Mouse (Mus musculus) heart, embryonic 13.5 days (tissue): Measurements from ENCODE around the gene Sesn1. TPM values are rescaled to one million over a fixed set of nuclear protein-coding genes. Genes with fewer than 3 reads are reported as not detected.

Experiments used
- ATAC-seq: fragments of 200-750 bp; cut with Nextera tagmentation; 2 replicates; pipeline ENCODE4 v1.8.0; 2017; ENCODE audit warnings: moderate TSS enrichment; ENCODE audit not compliant: insufficient number of reproducible peaks, low FRiP score, low TSS enrichment; ENCODE audit errors: extremely low read depth
- H3K27ac ChIP-seq: fragments of 300-500 bp; sonication (generic); replicated peaks from 2 replicates; pipeline ENCODE4 v1.5.1; 2015; ENCODE audit warnings: moderate library complexity, mild to moderate bottlenecking, inconsistent platforms
- H3K27me3 ChIP-seq: fragments of 300-500 bp; sonication (generic); replicated peaks from 2 replicates; pipeline ENCODE4 v1.6.1; 2015; ENCODE audit warnings: mild to moderate bottlenecking, inconsistent platforms
- H3K36me3 ChIP-seq: fragments of 300-500 bp; sonication (generic); 2 replicates; pipeline ENCODE4 v1.6.1; 2015; ENCODE audit warnings: mild to moderate bottlenecking, inconsistent platforms
- H3K4me1 ChIP-seq: fragments of 300-500 bp; sonication (generic); 2 replicates; pipeline ENCODE4 v1.6.1; 2015; ENCODE audit warnings: inconsistent platforms
- H3K4me2 ChIP-seq: fragments of 300-500 bp; sonication (generic); 2 replicates; pipeline ENCODE4 v1.6.1; 2015; ENCODE audit warnings: inconsistent platforms, mild to moderate bottlenecking, moderate library complexity
- H3K4me3 ChIP-seq: fragments of 300-500 bp; sonication (generic); 2 replicates; pipeline ENCODE4 v1.5.1; 2015; ENCODE audit warnings: moderate library complexity, mild to moderate bottlenecking, inconsistent platforms
- H3K9ac ChIP-seq: fragments of 300-500 bp; sonication (generic); 2 replicates; pipeline ENCODE4 v1.6.1; 2015; ENCODE audit warnings: inconsistent platforms, mild to moderate bottlenecking, moderate library complexity
- H3K9me3 ChIP-seq: fragments of 300-500 bp; sonication (generic); 2 replicates; pipeline ENCODE4 v1.6.1; 2016; ENCODE audit warnings: inconsistent platforms
- WGBS: fragments of 180-500 bp; shearing (Covaris S2); methylation state at CpG from one replicate; pipeline ENCODE4 v1.1.7; 2015; ENCODE audit warnings: mixed read lengths; 5-methylcytosine and 5-hydroxymethylcytosine counted together
- polyA plus RNA-seq: library from polyadenylated mRNA; unstranded; fragments of >200 nt; fragmentation: Nextera tagmentation; extraction: Ambion mirVana; gene quantifications from 2 replicates; pipeline ENCODE4 v1.2.1, GENCODE M21; 2015

The Sesn1 gene
- polyA plus RNA-seq, 1 experiment from 2014 or later, result 28.5 TPM

DNA sequence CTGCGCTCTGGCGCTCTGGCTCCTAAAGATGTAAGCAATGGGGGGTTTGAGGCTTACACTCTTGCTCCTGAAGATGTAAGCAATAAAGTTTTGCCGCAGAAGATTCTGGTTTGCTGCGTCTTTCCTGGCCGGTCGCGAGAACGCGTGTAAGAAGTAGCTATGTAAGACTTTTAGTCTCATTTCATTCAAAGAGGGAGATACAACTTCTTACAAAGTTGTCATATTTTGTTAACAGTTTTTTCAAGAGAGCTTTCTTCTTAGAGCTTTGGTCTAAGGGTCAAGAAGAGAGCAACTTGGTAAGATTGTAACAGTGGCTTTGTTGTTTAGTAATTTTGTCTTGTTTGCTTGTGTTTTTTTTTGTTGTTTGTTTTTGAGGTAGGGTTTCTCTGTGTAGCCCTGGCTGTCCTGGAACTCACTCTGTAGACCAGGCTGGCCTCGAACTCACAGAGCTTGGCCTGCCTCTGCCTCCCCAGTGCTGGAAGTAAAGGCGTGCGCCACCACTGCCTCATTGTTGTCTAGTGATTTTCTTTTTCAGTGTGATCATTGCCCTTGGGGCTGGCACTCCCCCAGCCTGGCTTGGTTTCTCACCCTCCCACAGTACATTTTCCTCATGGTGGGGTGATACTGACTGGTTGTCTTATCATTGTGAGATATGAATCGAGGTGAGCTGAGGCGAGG is 143.3 kb downstream of the Sesn1 start:
- WGBS, result 86% methylated on average over 14 of the region's 14 CpGs
- Histone ChIP-seq H3K27ac (no peak overlapping the region), H3K9ac (no peak overlapping the region), H3K9me3 (peaks cover 8% of the 10 kb centered on the region; the same call in 1 of the 2 replicates), H3K4me2 (no peak overlapping the region), H3K4me3 (no peak overlapping the region), H3K36me3 (no peaks in the 10 kb centered on the region), H3K4me1 (no peaks in the 10 kb centered on the region), H3K27me3 (no peaks in the 10 kb centered on the region)
- ATAC-seq, result no peak

DNA sequence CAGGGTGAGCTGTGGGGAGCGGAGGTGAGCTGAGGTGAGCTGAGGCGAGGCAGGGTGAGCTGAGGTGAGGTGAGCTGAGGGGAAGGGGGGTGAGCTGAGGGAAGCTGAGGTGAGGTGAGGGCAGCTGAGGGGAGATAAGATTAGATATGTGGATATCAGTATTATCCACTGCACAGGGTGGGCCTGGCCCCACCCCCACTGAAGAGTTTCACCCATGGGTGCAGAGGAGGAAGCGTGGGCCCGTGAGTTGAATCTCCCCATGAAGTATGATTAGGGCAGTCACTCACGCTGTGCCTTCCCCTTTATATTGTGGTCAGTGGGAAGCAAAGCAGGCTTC is 143.8 kb downstream of the Sesn1 start:
- 92% methylated on average over 5 of the region's 5 CpGs for WGBS
- no peak for ATAC-seq

DNA sequence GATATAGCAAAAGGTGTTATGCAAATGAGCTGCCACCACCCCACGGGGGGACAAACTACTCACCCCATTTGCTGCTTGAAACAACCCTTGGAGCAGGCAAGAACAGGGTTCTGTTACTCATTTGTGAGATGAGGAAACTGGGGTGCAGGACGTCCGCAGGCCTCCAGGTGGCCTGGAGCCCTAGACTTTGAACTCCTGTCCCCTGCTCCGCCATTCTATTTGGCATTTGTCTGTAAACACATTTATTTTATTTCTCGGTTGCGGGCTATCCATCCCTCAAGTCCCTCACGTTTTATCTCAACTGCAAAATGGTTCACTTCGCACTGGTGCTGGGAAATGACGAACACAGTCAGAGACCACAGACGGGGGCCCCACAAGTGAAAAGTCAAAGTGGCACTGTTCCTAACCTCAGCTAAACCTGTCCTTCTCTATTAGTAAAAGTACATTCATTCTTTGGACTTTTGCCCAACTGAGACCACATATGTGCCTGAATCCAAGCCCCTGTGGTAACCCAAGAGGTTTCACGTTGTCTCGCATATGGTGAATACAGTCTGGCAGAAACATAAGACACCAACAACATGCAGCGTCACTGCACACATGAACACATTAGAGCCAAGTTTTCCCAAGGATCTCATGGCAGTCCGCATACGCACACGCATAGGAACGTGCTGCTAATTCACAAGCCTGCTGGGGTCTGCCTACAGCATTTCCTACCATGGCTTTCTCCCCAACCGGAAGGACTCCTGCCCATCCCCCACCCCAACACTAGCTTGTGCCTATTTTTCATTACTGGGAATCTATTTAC is 147.9 kb downstream of the Sesn1 start:
- no peaks in the 10 kb centered on the region for H3K4me1 ChIP-seq
- no peak overlapping the region for H3K9ac ChIP-seq
- no peaks in the 10 kb centered on the region for H3K27me3 ChIP-seq
- H3K36me3 ChIP-seq, result no peaks in the 10 kb centered on the region
- H3K4me3 ChIP-seq, result no peak overlapping the region
- no peak for ATAC-seq
- no peaks in the 10 kb centered on the region for H3K9me3 ChIP-seq
- H3K4me2 ChIP-seq, result no peak overlapping the region
- 83% methylated on average over 18 of the region's 18 CpGs for WGBS
- H3K27ac ChIP-seq, result no peak overlapping the region

More for the DNA sequence above, 143.8 kb downstream of the Sesn1 start:
- Histone ChIP-seq H3K9ac (no peak overlapping the region), H3K27me3 (no peaks in the 10 kb centered on the region), H3K9me3 (peaks cover 8% of the 10 kb centered on the region; the same call in 1 of the 2 replicates), H3K4me2 (no peak overlapping the region), H3K27ac (no peak overlapping the region), H3K4me3 (no peak overlapping the region), H3K36me3 (no peaks in the 10 kb centered on the region), H3K4me1 (no peaks in the 10 kb centered on the region)

Other genes starting within 250 kb of the Sesn1 start
- gene Ccdc162, start 93.3 kb upstream of the Sesn1 start, polyA plus RNA-seq, result 0.27 and 0.38 TPM in 2 replicates
- gene Cep57l1, start 64 bp upstream of the Sesn1 start, polyA plus RNA-seq, result 19.9 and 20.8 TPM in 2 replicates
- gene Armc2, start 208.5 kb downstream of the Sesn1 start, polyA plus RNA-seq, result 0.94 and 1.2 TPM in 2 replicates